ENCODE assay signal across 15 mouse cellular contexts in genomic region chr2:32187649-32188048, GRCm38 (mm10). TPM values are rescaled to one million over a fixed set of nuclear protein-coding genes. Genes with fewer than 3 reads are reported as not detected.
DNase-seq lines count a peak whose midpoint lies in the region.
"Had no signal": no experiment of that assay in that cellular context is flagged by ENCODE, and none has a peak within 500 bp of the region (broad histone marks: within the 10 kb centered on the region; RNA-seq: fewer than 3 reads in every experiment).

No protein-coding gene starts in this region.

- DNase-seq in cerebellum, adult 11 months = peak; percentile 50
- DNase-seq in cerebellum, adult 9-10 months = no peak
- DNase-seq in left cerebral cortex, postnatal 4 days = peak; percentile 70
- DNase-seq in left cerebral cortex, postnatal 25 days (ENCODE audit: low spot score in 2 of 2) = no peak
- DNase-seq in gastrocnemius, adult 8-10 months (ENCODE audit: low spot score in 2 of 2) = peak; percentile 55 to 66
- no peak for DNase-seq in urinary bladder, postnatal 36 days (ENCODE audit: low spot score in 2 of 2)
- no peak for DNase-seq in adrenal gland, postnatal 14 days
- no peak for DNase-seq in thymus, postnatal 25 days
- DNase-seq: adrenal gland, postnatal 25 days; heart, adult 18-20 months; heart, postnatal 36 days; lung, adult 18-20 months; lung, postnatal 14 days; retina, postnatal 1 day; thymus, adult 2 months had no signal

- intact Hi-C loops in left cerebral cortex, postnatal 4 days (cut with DNase I) = no loop called here
- intact Hi-C loops in left cerebral cortex, postnatal 25 days (cut with DNase I) = loop anchor here (2.0 to 5.0 kb wide), 2 partner anchors 19 to 35 kb away; partner anchors contain the start of gene Prrc2b

RNA-seq across cellular contexts. Expression of gene Prrc2b, which starts 36.8 kb away (rescaled TPM):
- 100 to 1,000 TPM; 327 to 335 TPM for total RNA-seq in left cerebral cortex, postnatal 4 days (2021)
- total RNA-seq in left cerebral cortex, postnatal 25 days (2021) = 100 to 1,000 TPM; 240 TPM
- total RNA-seq in gastrocnemius, adult 8-10 months (2022) = 10 to 100 TPM; 81.0 to 90.8 (median 85.9) TPM
- 86.4 and 91.3 TPM in 2 replicates for total RNA-seq in adrenal gland, postnatal 14 days (2021)

RNA-seq across cellular contexts. Expression of gene Pomt1, which starts 48.7 kb away (rescaled TPM):
- total RNA-seq in left cerebral cortex, postnatal 4 days (2021) = 10 to 100 TPM; 36.5 to 37.1 TPM
- 10 to 100 TPM; 21.4 to 24.4 TPM for total RNA-seq in left cerebral cortex, postnatal 25 days (2021)
- 10 to 100 TPM in 3 of 4 experiments, 1 to 10 TPM in 1; 10.0 to 12.5 (median 11.9) TPM for total RNA-seq in gastrocnemius, adult 8-10 months (2022)
- total RNA-seq in adrenal gland, postnatal 14 days (2021) = 29.2 and 32.4 TPM in 2 replicates

Comparison
In these comparisons a context has a peak if more than half of its experiments do, and no peak if none do; other contexts are left out.
1. DNase-seq: peak in cerebellum, adult 11 months (single experiment), left cerebral cortex, postnatal 4 days (single experiment) and gastrocnemius, adult 8-10 months (2 of 2); none in cerebellum, adult 9-10 months (single experiment), left cerebral cortex, postnatal 25 days (0 of 2), urinary bladder, postnatal 36 days (0 of 2), adrenal gland, postnatal 14 days (single experiment) and thymus, postnatal 25 days (single experiment).